Mouse (Mus musculus): ENCODE measurements around the gene Cyp8b1.

DNA sequence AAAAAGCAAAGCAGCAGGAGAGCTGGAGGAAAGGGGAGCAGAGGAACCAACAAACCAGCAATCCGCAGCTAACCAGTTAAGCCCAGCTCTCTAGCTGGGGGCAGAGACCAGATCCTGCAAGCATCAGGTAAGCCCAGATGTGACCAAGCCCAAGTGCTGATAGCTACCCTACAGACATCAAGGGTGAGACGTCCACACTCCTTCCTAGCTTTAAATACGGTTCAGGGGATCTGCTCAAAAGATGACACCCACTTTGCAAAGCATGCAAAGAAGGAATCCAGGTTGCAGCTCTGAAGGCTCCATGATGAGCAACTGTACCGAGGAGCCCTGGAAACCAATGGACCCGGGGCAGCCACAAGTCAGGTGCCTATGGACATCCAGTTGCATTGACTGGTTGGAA lies 9.6 kb downstream of the Cyp8b1 start:
- TF ChIP-seq CTCF (IDR thresholded peaks at IDR 0.05 in 2 of 3, conservative IDR thresholded peaks at IDR 0.05 in 1 of 3; ENCODE audit: control insufficient read depth in 1 of 3, insufficient read depth in 1 of 3, low read depth in 2 of 3, low read length in 3 of 3, poor library complexity in 1 of 3, severe bottlenecking in 1 of 3) (no peak), CHD2 (IDR thresholded peaks at IDR 0.05; ENCODE audit: low read length) (no peak), USF2 (IDR thresholded peaks at IDR 0.05; ENCODE audit: borderline replicate concordance in 1 of 2, insufficient read depth in 1 of 2, low read depth in 1 of 2, low read length in 2 of 2) (no peak), EP300 (IDR thresholded peaks at IDR 0.05; ENCODE audit: low read depth in 1 of 2, low read length in 2 of 2) (no peak), ZNF384 (IDR thresholded peaks at IDR 0.05; ENCODE audit: low read depth, low read length) (no peak), TBP (IDR thresholded peaks at IDR 0.05; ENCODE audit: low read depth, low read length) (no peak), BHLHE40 (IDR thresholded peaks at IDR 0.05; ENCODE audit: borderline replicate concordance, low read depth, low read length) (no peak), POLR2A (IDR thresholded peaks at IDR 0.05; ENCODE audit: control insufficient read depth in 1 of 2, insufficient read depth in 1 of 2, low read depth in 1 of 2, low read length in 2 of 2, poor library complexity in 1 of 2) (no peak), KAT2A (conservative IDR thresholded peaks at IDR 0.05; ENCODE audit: low read depth, low read length) (no peak)
